Mouse (Mus musculus) bone marrow macrophage, adult 2 months (primary cell): ENCODE data around the gene Gm47995. TPM values are rescaled to one million over a fixed set of nuclear protein-coding genes. Genes with fewer than 3 reads are reported as not detected.

Source experiments
- H3K27ac ChIP-seq: 2 replicates; pipeline ENCODE4 v1.5.1; 2012; ENCODE audit warnings: low read depth, low read length; ENCODE audit not compliant: insufficient read depth
- H3K4me1 ChIP-seq: 2 replicates; pipeline ENCODE4 v1.6.1; 2012; ENCODE audit warnings: low read length; ENCODE audit not compliant: control insufficient read depth, insufficient read depth
- H3K4me3 ChIP-seq: 2 replicates; pipeline ENCODE4 v1.5.1; 2012; ENCODE audit warnings: mild to moderate bottlenecking, low read length, moderate library complexity; ENCODE audit not compliant: insufficient read depth
- CTCF ChIP-seq: IDR thresholded peaks from 2 replicates; pipeline ENCODE4 v1.5.1; 2012; ENCODE audit warnings: low read depth, mild to moderate bottlenecking, low read length, moderate library complexity
- POLR2A ChIP-seq: IDR thresholded peaks from 2 replicates; pipeline ENCODE4 v1.6.1; 2012; ENCODE audit warnings: mild to moderate bottlenecking, low read depth, low read length, borderline replicate concordance
- polyA plus RNA-seq: library from polyadenylated mRNA; stranded (reverse); fragments of >200 nt; gene quantifications from 2 replicates; pipeline ENCODE4 v1.2.4, GENCODE M21; 2012; ENCODE audit not compliant: missing spikeins, insufficient read depth, insufficient read length

Gene Gm47995
- polyA plus RNA-seq, 1 experiment: not detected

- Histone ChIP-seq H3K4me3 (no peak overlapping the region), H3K27ac (no peak overlapping the region), H3K4me1 (0 out of 2 replicates have a peak, but pooled peaks cover 2% of the 10 kb centered on the region)
- TF ChIP-seq POLR2A (no peak), CTCF (no peak)
Measured at GRCm38 (mm10) chr1:151214862-151215261, 16.6 kb downstream of the Gm47995 start.

- no peak for TF ChIP-seq CTCF
- no peak for TF ChIP-seq POLR2A
- no peak overlapping the region for H3K27ac ChIP-seq
- no peak overlapping the region for H3K4me3 ChIP-seq
- 0 out of 2 replicates have a peak, but pooled peaks cover 2% of the 10 kb centered on the region for H3K4me1 ChIP-seq
Measured at GRCm38 (mm10) chr1:151215985-151216384, 17.7 kb downstream of the Gm47995 start.

GRCm38 (mm10) chr1:151216417-151216816 is 18.2 kb downstream of the Gm47995 start:
- TF ChIP-seq CTCF: no peak
- TF ChIP-seq POLR2A: no peak
- Histone ChIP-seq H3K4me3 (no peak overlapping the region), H3K4me1 (0 out of 2 replicates have a peak, but pooled peaks cover 2% of the 10 kb centered on the region), H3K27ac (no peak overlapping the region)

- H3K4me1 ChIP-seq: 0 out of 2 replicates have a peak, but pooled peaks cover 2% of the 10 kb centered on the region
- H3K4me3 ChIP-seq: no peak overlapping the region
- no peak overlapping the region for H3K27ac ChIP-seq
- no peak for TF ChIP-seq POLR2A
- TF ChIP-seq CTCF: no peak
Measured at GRCm38 (mm10) chr1:151219045-151219444, 20.8 kb downstream of the Gm47995 start.

- no peaks in the 10 kb centered on the region for H3K4me1 ChIP-seq
- no peak overlapping the region for H3K4me3 ChIP-seq
- TF ChIP-seq CTCF (no peak), POLR2A (no peak)
- no peak overlapping the region for H3K27ac ChIP-seq
Measured at GRCm38 (mm10) chr1:151220098-151220497, 21.9 kb downstream of the Gm47995 start.

- TF ChIP-seq POLR2A: no peak
- TF ChIP-seq CTCF: no peak
- Histone ChIP-seq H3K4me1 (no peaks in the 10 kb centered on the region), H3K4me3 (no peak overlapping the region), H3K27ac (no peak overlapping the region)
Measured at GRCm38 (mm10) chr1:151222561-151223267, 24.5 kb downstream of the Gm47995 start.

- no peak overlapping the region for H3K4me3 ChIP-seq
- no peaks in the 10 kb centered on the region for H3K4me1 ChIP-seq
- no peak overlapping the region for H3K27ac ChIP-seq
- TF ChIP-seq CTCF (no peak), POLR2A (no peak)
Measured at GRCm38 (mm10) chr1:151223377-151223776, 25.1 kb downstream of the Gm47995 start.

GRCm38 (mm10) chr1:151224536-151224935 is 26.3 kb downstream of the Gm47995 start:
- TF ChIP-seq CTCF: no peak
- TF ChIP-seq POLR2A: no peak
- Histone ChIP-seq H3K4me1 (peaks cover 6% of the 10 kb centered on the region), H3K27ac (no peak overlapping the region), H3K4me3 (no peak overlapping the region)

GRCm38 (mm10) chr1:151227506-151227905 is 29.3 kb downstream of the Gm47995 start:
- H3K4me3 ChIP-seq: no peak overlapping the region
- no peak overlapping the region for H3K27ac ChIP-seq
- peaks cover 6% of the 10 kb centered on the region for H3K4me1 ChIP-seq
- TF ChIP-seq POLR2A: no peak
- no peak for TF ChIP-seq CTCF

- no peak overlapping the region for H3K27ac ChIP-seq
- no peak overlapping the region for H3K4me3 ChIP-seq
- peaks cover 6% of the 10 kb centered on the region for H3K4me1 ChIP-seq
- TF ChIP-seq CTCF (no peak), POLR2A (no peak)
Measured at GRCm38 (mm10) chr1:151228320-151228989, 30.2 kb downstream of the Gm47995 start.

GRCm38 (mm10) chr1:151232346-151232745 is 34.1 kb downstream of the Gm47995 start:
- H3K27ac ChIP-seq: no peak overlapping the region
- no peak overlapping the region for H3K4me3 ChIP-seq
- H3K4me1 ChIP-seq: peaks cover 6% of the 10 kb centered on the region
- TF ChIP-seq POLR2A (no peak), CTCF (no peak)
